Mouse (Mus musculus) spleen, adult 2 months (tissue): ENCODE results near the gene Gabrr3.

Source experiments
- CTCF ChIP-seq: fragments of 200-500 bp; IDR thresholded peaks from 2 replicates; pipeline ENCODE4 v1.5.1; 2011; ENCODE audit warnings: mild to moderate bottlenecking, inconsistent platforms; ENCODE audit not compliant: insufficient read depth, insufficient read length, insufficient replicate concordance; ENCODE audit errors: extremely low read depth
- POLR2A ChIP-seq: fragments of 200-500 bp; IDR thresholded peaks from 2 replicates; pipeline ENCODE4 v1.6.1; 2011; ENCODE audit warnings: low read depth, low read length, inconsistent platforms

- TF ChIP-seq POLR2A = no peak
- no peak for TF ChIP-seq CTCF
Observed at GRCm38 (mm10) chr16:59449092-59449491, 42.0 kb downstream of the Gabrr3 start.
